Mouse (Mus musculus) lung, embryonic 16.5 days (tissue): ENCODE results near the gene Zmat3. TPM values are rescaled to one million over a fixed set of nuclear protein-coding genes. Genes with fewer than 3 reads are reported as not detected.

Experiments
- ATAC-seq: fragments of 200-750 bp; cut with Nextera tagmentation; 2 replicates; pipeline ENCODE4 v1.8.0; 2017; ENCODE audit warnings: low read depth, mild to moderate bottlenecking, moderate library complexity
- H3K27ac ChIP-seq: fragments of 300-500 bp; sonication (generic); 2 replicates; pipeline ENCODE4 v1.5.1; 2014; ENCODE audit warnings: mild to moderate bottlenecking, control low read depth, low read length
- H3K27me3 ChIP-seq: fragments of 300-500 bp; sonication (generic); 2 replicates; pipeline ENCODE4 v1.6.1; 2014; ENCODE audit warnings: low read depth, low read length, mixed read lengths; ENCODE audit not compliant: control insufficient read depth, insufficient read depth
- H3K36me3 ChIP-seq: fragments of 300-500 bp; sonication (generic); 2 replicates; pipeline ENCODE4 v1.6.1; 2014; ENCODE audit warnings: low read length; ENCODE audit not compliant: control insufficient read depth, insufficient read depth
- H3K4me1 ChIP-seq: fragments of 300-500 bp; sonication (generic); replicated peaks from 2 replicates; pipeline ENCODE4 v1.6.1; 2014; ENCODE audit warnings: low read length, mixed read lengths; ENCODE audit not compliant: control insufficient read depth, insufficient read depth
- H3K4me2 ChIP-seq: fragments of 300-500 bp; sonication (generic); 2 replicates; pipeline ENCODE4 v1.6.1; 2014; ENCODE audit warnings: low read depth, low read length, control low read depth
- H3K4me3 ChIP-seq: fragments of 300-500 bp; sonication (generic); 2 replicates; pipeline ENCODE4 v1.5.1; 2014; ENCODE audit warnings: mild to moderate bottlenecking, low read length, control low read depth
- H3K9ac ChIP-seq: fragments of 300-500 bp; sonication (generic); 2 replicates; pipeline ENCODE4 v1.6.1; 2014; ENCODE audit warnings: low read length, control low read depth
- H3K9me3 ChIP-seq: fragments of 300-500 bp; sonication (generic); 2 replicates; pipeline ENCODE4 v1.6.1; 2016; ENCODE audit warnings: low read length; ENCODE audit not compliant: control insufficient read depth
- WGBS: fragments of 180-500 bp; shearing (Covaris S2); extraction: QIAGEN DNeasy Blood & Tissue Kit; methylation state at CpG from one replicate; pipeline ENCODE4 v1.1.7; 2014; 5-methylcytosine and 5-hydroxymethylcytosine counted together
- polyA plus RNA-seq: library from polyadenylated mRNA; unstranded; fragments of >200 nt; fragmentation: Nextera tagmentation; extraction: Ambion mirVana; gene quantifications from 2 replicates; pipeline ENCODE4 v1.2.1, GENCODE M21; 2015

Gene Zmat3
- polyA plus RNA-seq, 1 experiment from 2014 or later, result 2.8 TPM

- Histone ChIP-seq H3K4me2 (no peak overlapping the region), H3K9ac (no peak overlapping the region), H3K27me3 (no peaks in the 10 kb centered on the region), H3K9me3 (no peaks in the 10 kb centered on the region), H3K27ac (no peak overlapping the region), H3K36me3 (no peaks in the 10 kb centered on the region), H3K4me1 (no peaks in the 10 kb centered on the region), H3K4me3 (no peak overlapping the region)
- WGBS, result 34% methylated on average over 2 of the region's 2 CpGs
- no peak for ATAC-seq
Observed at GRCm38 (mm10) chr3:32379891-32380290, 14.1 kb upstream of the Zmat3 start.

- no peaks in the 10 kb centered on the region for H3K4me1 ChIP-seq
- no peak overlapping the region for H3K4me3 ChIP-seq
- no peak overlapping the region for H3K27ac ChIP-seq
- no peaks in the 10 kb centered on the region for H3K9me3 ChIP-seq
- H3K9ac ChIP-seq, result no peak overlapping the region
- 83% methylated on average over 6 of the region's 6 CpGs for WGBS
- no peaks in the 10 kb centered on the region for H3K27me3 ChIP-seq
- H3K36me3 ChIP-seq, result no peaks in the 10 kb centered on the region
- ATAC-seq, result no peak
- H3K4me2 ChIP-seq, result no peak overlapping the region
Observed at GRCm38 (mm10) chr3:32373236-32373635, 7.4 kb upstream of the Zmat3 start.

GRCm38 (mm10) chr3:32372470-32372869 is 6.7 kb upstream of the Zmat3 start:
- WGBS, result 84% methylated on average over 8 of the region's 8 CpGs
- no peaks in the 10 kb centered on the region for H3K27me3 ChIP-seq

GRCm38 (mm10) chr3:32371957-32372356 is 6.1 kb upstream of the Zmat3 start:
- Histone ChIP-seq H3K4me3 (no peak overlapping the region), H3K9me3 (no peaks in the 10 kb centered on the region), H3K4me1 (no peaks in the 10 kb centered on the region), H3K9ac (no peak overlapping the region), H3K27ac (no peak overlapping the region), H3K4me2 (no peak overlapping the region), H3K36me3 (no peaks in the 10 kb centered on the region), H3K27me3 (no peaks in the 10 kb centered on the region)
- ATAC-seq, result no peak
- WGBS, result 64% methylated on average over 7 of the region's 7 CpGs

More at GRCm38 (mm10) chr3:32372470-32372869, 6.7 kb upstream of the Zmat3 start:
- no peak for ATAC-seq
- no peak overlapping the region for H3K9ac ChIP-seq
- H3K4me3 ChIP-seq, result no peak overlapping the region
- H3K27ac ChIP-seq, result no peak overlapping the region
- no peak overlapping the region for H3K4me2 ChIP-seq
- H3K36me3 ChIP-seq, result no peaks in the 10 kb centered on the region
- no peaks in the 10 kb centered on the region for H3K4me1 ChIP-seq
- H3K9me3 ChIP-seq, result no peaks in the 10 kb centered on the region

GRCm38 (mm10) chr3:32367516-32367915 is 1.7 kb upstream of the Zmat3 start:
- no peaks in the 10 kb centered on the region for H3K36me3 ChIP-seq
- no peaks in the 10 kb centered on the region for H3K4me1 ChIP-seq
- no peaks in the 10 kb centered on the region for H3K9me3 ChIP-seq
- no peak overlapping the region for H3K27ac ChIP-seq
- H3K27me3 ChIP-seq, result no peaks in the 10 kb centered on the region; the same call in 1 of the 2 replicates
- no peak overlapping the region for H3K4me2 ChIP-seq
- no peak overlapping the region for H3K9ac ChIP-seq
- WGBS, result 52% methylated on average over 1 of the region's 1 CpGs
- ATAC-seq, result no peak
- no peak overlapping the region for H3K4me3 ChIP-seq

- peak; percentile 41; the same call in 1 of the 2 replicates for ATAC-seq
- no peaks in the 10 kb centered on the region; the same call in 1 of the 2 replicates for H3K27me3 ChIP-seq
- H3K27ac ChIP-seq, result no peak overlapping the region
- peak overlapping the region; percentile 70 for H3K4me3 ChIP-seq
- H3K4me2 ChIP-seq, result peak overlapping the region; percentile 81
- no peaks in the 10 kb centered on the region for H3K36me3 ChIP-seq
- WGBS, result 58% methylated on average over 17 of the region's 17 CpGs
- no peak overlapping the region for H3K9ac ChIP-seq
- no peaks in the 10 kb centered on the region for H3K9me3 ChIP-seq
- H3K4me1 ChIP-seq, result no peaks in the 10 kb centered on the region
Observed at GRCm38 (mm10) chr3:32366246-32366734, 476 bp upstream of the Zmat3 start.

- no peaks in the 10 kb centered on the region for H3K36me3 ChIP-seq
- peak overlapping the region; percentile 81 for H3K4me2 ChIP-seq
- WGBS, result 3% methylated on average over 41 of the region's 54 CpGs
- peak overlapping the region; percentile 76 for H3K9ac ChIP-seq
- peak overlapping the region; percentile 26; the same call in 1 of the 2 replicates for H3K27ac ChIP-seq
- H3K9me3 ChIP-seq, result no peaks in the 10 kb centered on the region
- peak overlapping the region; percentile 70 for H3K4me3 ChIP-seq
- no peaks in the 10 kb centered on the region; the same call in 1 of the 2 replicates for H3K27me3 ChIP-seq
- ATAC-seq, result peak; percentile 55
- H3K4me1 ChIP-seq, result no peaks in the 10 kb centered on the region
Observed at GRCm38 (mm10) chr3:32364841-32365545, 821 bp downstream of the Zmat3 start.

GRCm38 (mm10) chr3:32364195-32364594 is 1.6 kb downstream of the Zmat3 start:
- 68% methylated on average over 4 of the region's 4 CpGs for WGBS
- Histone ChIP-seq H3K36me3 (no peaks in the 10 kb centered on the region), H3K4me2 (no peak overlapping the region), H3K4me1 (no peaks in the 10 kb centered on the region), H3K9ac (no peak overlapping the region), H3K9me3 (no peaks in the 10 kb centered on the region), H3K27ac (no peak overlapping the region), H3K4me3 (no peak overlapping the region), H3K27me3 (no peaks in the 10 kb centered on the region; the same call in 1 of the 2 replicates)
- ATAC-seq, result no peak

- no peak overlapping the region for H3K4me3 ChIP-seq
- no peak overlapping the region for H3K9ac ChIP-seq
- H3K4me2 ChIP-seq, result no peak overlapping the region
- WGBS, result 31% methylated on average over 6 of the region's 6 CpGs
- no peak overlapping the region for H3K27ac ChIP-seq
- H3K36me3 ChIP-seq, result no peaks in the 10 kb centered on the region
- H3K27me3 ChIP-seq, result no peaks in the 10 kb centered on the region
- no peaks in the 10 kb centered on the region for H3K9me3 ChIP-seq
- no peaks in the 10 kb centered on the region for H3K4me1 ChIP-seq
- no peak for ATAC-seq
Observed at GRCm38 (mm10) chr3:32361221-32361620, 4.6 kb downstream of the Zmat3 start.
